Mouse (Mus musculus): ENCODE measurements at regions not wholly inside any gene's neighbourhood (a gene's known extent, or its start where the extent isn't known, plus 50 kb on each side); places are given as distances from the start of the nearest gene placed in this dataset.

GRCm38 (mm10) chr8:88845916-88846315 is 149.1 kb downstream of the Cyld start:
- ATAC-seq (ENCODE audit: extremely low read depth, insufficient number of reproducible peaks, low FRiP score, poor library complexity, severe bottlenecking) (no peak), DNase-seq (ENCODE audit: low spot score) (no peak)
- Histone ChIP-seq H3K4me3 (ENCODE audit: low read depth, low read length) (no peak overlapping the region), H3K27me3 (ENCODE audit: insufficient read depth, low read length) (no peaks in the 10 kb centered on the region), H3K4me1 (ENCODE audit: insufficient read depth, low read depth, low read length) (no peaks in the 10 kb centered on the region), H3K36me3 (replicated peaks) (no peaks in the 10 kb centered on the region), H3K9me3 (replicated peaks) (peaks cover 55% of the 10 kb centered on the region)
- no peak for TF ChIP-seq GATA2 (IDR thresholded peaks at IDR 0.05; ENCODE audit: borderline replicate concordance, low read depth, low read length)

GRCm38 (mm10) chr8:88844370-88844769 is 147.5 kb downstream of the Cyld start:
- H3K4me1 ChIP-seq (ENCODE audit: insufficient read depth, low read depth, low read length) = no peaks in the 10 kb centered on the region
- H3K9me3 ChIP-seq (replicated peaks) = peaks cover 51% of the 10 kb centered on the region
- ATAC-seq (ENCODE audit: extremely low read depth, insufficient number of reproducible peaks, low FRiP score, poor library complexity, severe bottlenecking) (no peak), DNase-seq (ENCODE audit: low spot score) (no peak)
- H3K27me3 ChIP-seq (ENCODE audit: insufficient read depth, low read length) = no peaks in the 10 kb centered on the region
- no peak overlapping the region for H3K4me3 ChIP-seq (ENCODE audit: low read depth, low read length)
- H3K36me3 ChIP-seq (replicated peaks) = no peaks in the 10 kb centered on the region
- no peak for TF ChIP-seq TAL1 (conservative IDR thresholded peaks at IDR 0.05; ENCODE audit: low read depth, low read length)
- no peak for TF ChIP-seq POLR2AphosphoS5 (IDR thresholded peaks at IDR 0.05; ENCODE audit: insufficient replicate concordance, low read depth, low read length)
- no peak for TF ChIP-seq GATA2 (IDR thresholded peaks at IDR 0.05; ENCODE audit: borderline replicate concordance, low read depth, low read length)
- TF ChIP-seq CTCF (IDR thresholded peaks at IDR 0.05; ENCODE audit: low read depth, low read length) = no peak
- TF ChIP-seq GATA1 (IDR thresholded peaks at IDR 0.05; ENCODE audit: borderline replicate concordance, low read length) = no peak

- no peaks in the 10 kb centered on the region for H3K27me3 ChIP-seq (ENCODE audit: insufficient read depth, low read length)
- H3K4me3 ChIP-seq (ENCODE audit: low read depth, low read length) = no peak overlapping the region
- TF ChIP-seq POLR2AphosphoS5 (IDR thresholded peaks at IDR 0.05; ENCODE audit: insufficient replicate concordance, low read depth, low read length) (no peak), GATA1 (IDR thresholded peaks at IDR 0.05; ENCODE audit: borderline replicate concordance, low read length) (no peak), GATA2 (IDR thresholded peaks at IDR 0.05; ENCODE audit: borderline replicate concordance, low read depth, low read length) (no peak), CTCF (IDR thresholded peaks at IDR 0.05; ENCODE audit: low read depth, low read length) (no peak), TAL1 (conservative IDR thresholded peaks at IDR 0.05; ENCODE audit: low read depth, low read length) (no peak)
- ATAC-seq (ENCODE audit: extremely low read depth, insufficient number of reproducible peaks, low FRiP score, poor library complexity, severe bottlenecking) (no peak), DNase-seq (ENCODE audit: low spot score) (no peak)
- H3K9me3 ChIP-seq (replicated peaks) = peaks cover 51% of the 10 kb centered on the region
- no peaks in the 10 kb centered on the region for H3K36me3 ChIP-seq (replicated peaks)
- H3K4me1 ChIP-seq (ENCODE audit: insufficient read depth, low read depth, low read length) = no peaks in the 10 kb centered on the region
Observed at GRCm38 (mm10) chr8:88842451-88842850, 145.6 kb downstream of the Cyld start.

- DNase-seq (ENCODE audit: low spot score) (no peak), ATAC-seq (ENCODE audit: extremely low read depth, insufficient number of reproducible peaks, low FRiP score, poor library complexity, severe bottlenecking) (no peak)
- TF ChIP-seq GATA2 (IDR thresholded peaks at IDR 0.05; ENCODE audit: borderline replicate concordance, low read depth, low read length) (no peak), CTCF (IDR thresholded peaks at IDR 0.05; ENCODE audit: low read depth, low read length) (no peak), GATA1 (IDR thresholded peaks at IDR 0.05; ENCODE audit: borderline replicate concordance, low read length) (no peak)
- Histone ChIP-seq H3K27me3 (ENCODE audit: insufficient read depth, low read length) (no peaks in the 10 kb centered on the region), H3K9me3 (replicated peaks) (peaks cover 53% of the 10 kb centered on the region), H3K36me3 (replicated peaks) (no peaks in the 10 kb centered on the region), H3K4me1 (ENCODE audit: insufficient read depth, low read depth, low read length) (no peaks in the 10 kb centered on the region), H3K4me3 (ENCODE audit: low read depth, low read length) (no peak overlapping the region)
Observed at GRCm38 (mm10) chr8:88840096-88840495, 143.3 kb downstream of the Cyld start.

- no peak for ATAC-seq (ENCODE audit: extremely low read depth, insufficient number of reproducible peaks, low FRiP score, poor library complexity, severe bottlenecking)
- H3K36me3 ChIP-seq (replicated peaks) = no peaks in the 10 kb centered on the region
- no peaks in the 10 kb centered on the region for H3K4me1 ChIP-seq (ENCODE audit: insufficient read depth, low read depth, low read length)
- TF ChIP-seq POLR2AphosphoS5 (IDR thresholded peaks at IDR 0.05; ENCODE audit: insufficient replicate concordance, low read depth, low read length) (no peak), CTCF (IDR thresholded peaks at IDR 0.05; ENCODE audit: low read depth, low read length) (no peak), TAL1 (conservative IDR thresholded peaks at IDR 0.05; ENCODE audit: low read depth, low read length) (no peak), GATA2 (IDR thresholded peaks at IDR 0.05; ENCODE audit: borderline replicate concordance, low read depth, low read length) (no peak), GATA1 (IDR thresholded peaks at IDR 0.05; ENCODE audit: borderline replicate concordance, low read length) (no peak)
- no peak overlapping the region; the same call in 1 of the 2 replicates for H3K4me3 ChIP-seq (ENCODE audit: low read depth, low read length)
- H3K9me3 ChIP-seq (replicated peaks) = peaks cover 53% of the 10 kb centered on the region
- no peaks in the 10 kb centered on the region for H3K27me3 ChIP-seq (ENCODE audit: insufficient read depth, low read length)
- DNase-seq (ENCODE audit: low spot score) = no peak
Observed at GRCm38 (mm10) chr8:88835756-88836291, 139.0 kb downstream of the Cyld start.

GRCm38 (mm10) chr8:88825816-88826215 is 129.0 kb downstream of the Cyld start:
- Histone ChIP-seq H3K4me3 (ENCODE audit: low read depth, low read length) (no peak overlapping the region), H3K36me3 (replicated peaks) (no peaks in the 10 kb centered on the region), H3K27me3 (ENCODE audit: insufficient read depth, low read length) (no peaks in the 10 kb centered on the region), H3K4me1 (ENCODE audit: insufficient read depth, low read depth, low read length) (no peaks in the 10 kb centered on the region), H3K9me3 (replicated peaks) (peaks cover 37% of the 10 kb centered on the region)
- TF ChIP-seq GATA1 (IDR thresholded peaks at IDR 0.05; ENCODE audit: borderline replicate concordance, low read length) = no peak
- TF ChIP-seq CTCF (IDR thresholded peaks at IDR 0.05; ENCODE audit: low read depth, low read length) = no peak
- TF ChIP-seq POLR2AphosphoS5 (IDR thresholded peaks at IDR 0.05; ENCODE audit: insufficient replicate concordance, low read depth, low read length) = no peak
- TF ChIP-seq TAL1 (conservative IDR thresholded peaks at IDR 0.05; ENCODE audit: low read depth, low read length) = no peak
- TF ChIP-seq GATA2 (IDR thresholded peaks at IDR 0.05; ENCODE audit: borderline replicate concordance, low read depth, low read length) = no peak
- ATAC-seq (ENCODE audit: extremely low read depth, insufficient number of reproducible peaks, low FRiP score, poor library complexity, severe bottlenecking) = no peak
- DNase-seq (ENCODE audit: low spot score) = no peak

- ATAC-seq (ENCODE audit: extremely low read depth, insufficient number of reproducible peaks, low FRiP score, poor library complexity, severe bottlenecking) (no peak), DNase-seq (ENCODE audit: low spot score) (no peak)
- H3K4me1 ChIP-seq (ENCODE audit: insufficient read depth, low read depth, low read length) = no peaks in the 10 kb centered on the region
- TF ChIP-seq CTCF (IDR thresholded peaks at IDR 0.05; ENCODE audit: low read depth, low read length) (no peak), GATA2 (IDR thresholded peaks at IDR 0.05; ENCODE audit: borderline replicate concordance, low read depth, low read length) (no peak), POLR2AphosphoS5 (IDR thresholded peaks at IDR 0.05; ENCODE audit: insufficient replicate concordance, low read depth, low read length) (no peak), GATA1 (IDR thresholded peaks at IDR 0.05; ENCODE audit: borderline replicate concordance, low read length) (no peak), TAL1 (conservative IDR thresholded peaks at IDR 0.05; ENCODE audit: low read depth, low read length) (no peak)
- H3K9me3 ChIP-seq (replicated peaks) = peaks cover 49% of the 10 kb centered on the region
- no peaks in the 10 kb centered on the region for H3K27me3 ChIP-seq (ENCODE audit: insufficient read depth, low read length)
- no peak overlapping the region for H3K4me3 ChIP-seq (ENCODE audit: low read depth, low read length)
- no peaks in the 10 kb centered on the region for H3K36me3 ChIP-seq (replicated peaks)
Observed at GRCm38 (mm10) chr8:88823931-88824330, 127.1 kb downstream of the Cyld start.

Measured in G1E (cell line).